Mouse (Mus musculus) intestine, postnatal 0 days (tissue): ENCODE results near the gene Kdm4a. TPM values are rescaled to one million over a fixed set of nuclear protein-coding genes. Genes with fewer than 3 reads are reported as not detected.

ENCODE experiments used
- ATAC-seq: fragments of 200-750 bp; cut with Nextera tagmentation; 2 replicates; pipeline ENCODE4 v1.8.0; 2017; ENCODE audit warnings: mild to moderate bottlenecking, moderate TSS enrichment, moderate library complexity
- H3K27ac ChIP-seq: fragments of 300-500 bp; sonication (generic); 2 replicates; pipeline ENCODE4 v1.5.1; 2014; ENCODE audit warnings: mild to moderate bottlenecking, low read depth, low read length, moderate library complexity
- H3K27me3 ChIP-seq: fragments of 300-500 bp; sonication (generic); replicated peaks from 2 replicates; pipeline ENCODE4 v1.6.1; 2014; ENCODE audit warnings: low read length, mixed read lengths; ENCODE audit not compliant: control insufficient read depth, insufficient read depth
- H3K36me3 ChIP-seq: fragments of 300-500 bp; sonication (generic); 2 replicates; pipeline ENCODE4 v1.6.1; 2014; ENCODE audit warnings: mild to moderate bottlenecking, moderate library complexity; ENCODE audit not compliant: control insufficient read depth, insufficient read depth
- H3K4me1 ChIP-seq: fragments of 300-500 bp; sonication (generic); replicated peaks from 2 replicates; pipeline ENCODE4 v1.6.1; 2014; ENCODE audit warnings: antibody characterized with exemption, low read length, mixed read lengths; ENCODE audit not compliant: control insufficient read depth, insufficient read depth
- H3K4me2 ChIP-seq: fragments of 300-500 bp; sonication (generic); replicated peaks from 2 replicates; pipeline ENCODE4 v1.6.1; 2014; ENCODE audit warnings: low read depth, mild to moderate bottlenecking, moderate library complexity
- H3K4me3 ChIP-seq: fragments of 300-500 bp; sonication (generic); 2 replicates; pipeline ENCODE4 v1.5.1; 2014; ENCODE audit warnings: low read depth, low read length
- H3K9ac ChIP-seq: fragments of 300-500 bp; sonication (generic); 2 replicates; pipeline ENCODE4 v1.6.1; 2014; ENCODE audit warnings: mild to moderate bottlenecking, low read depth, low read length
- H3K9me3 ChIP-seq: fragments of 300-500 bp; sonication (generic); 2 replicates; pipeline ENCODE4 v1.6.1; 2016; ENCODE audit warnings: mixed run types; ENCODE audit not compliant: control insufficient read depth
- CTCF ChIP-seq: sonication (generic); IDR thresholded peaks from 2 replicates; pipeline ENCODE4 v1.5.1; 2016; ENCODE audit warnings: low read depth, mild to moderate bottlenecking, control low read depth, antibody characterized with exemption, moderate library complexity
- WGBS: fragments of 180-500 bp; shearing (Covaris S2); extraction: QIAGEN DNeasy Blood & Tissue Kit; methylation state at CpG from one replicate; pipeline ENCODE4 v1.1.7; 2014; 5-methylcytosine and 5-hydroxymethylcytosine counted together
- polyA plus RNA-seq: library from polyadenylated mRNA; unstranded; fragments of >200 nt; fragmentation: Nextera tagmentation; extraction: Ambion mirVana; gene quantifications from 2 replicates; pipeline ENCODE4 v1.2.1, GENCODE M21; 2015

Gene Kdm4a
- polyA plus RNA-seq, result 11.6 and 13.1 TPM in 2 replicates

DNA sequence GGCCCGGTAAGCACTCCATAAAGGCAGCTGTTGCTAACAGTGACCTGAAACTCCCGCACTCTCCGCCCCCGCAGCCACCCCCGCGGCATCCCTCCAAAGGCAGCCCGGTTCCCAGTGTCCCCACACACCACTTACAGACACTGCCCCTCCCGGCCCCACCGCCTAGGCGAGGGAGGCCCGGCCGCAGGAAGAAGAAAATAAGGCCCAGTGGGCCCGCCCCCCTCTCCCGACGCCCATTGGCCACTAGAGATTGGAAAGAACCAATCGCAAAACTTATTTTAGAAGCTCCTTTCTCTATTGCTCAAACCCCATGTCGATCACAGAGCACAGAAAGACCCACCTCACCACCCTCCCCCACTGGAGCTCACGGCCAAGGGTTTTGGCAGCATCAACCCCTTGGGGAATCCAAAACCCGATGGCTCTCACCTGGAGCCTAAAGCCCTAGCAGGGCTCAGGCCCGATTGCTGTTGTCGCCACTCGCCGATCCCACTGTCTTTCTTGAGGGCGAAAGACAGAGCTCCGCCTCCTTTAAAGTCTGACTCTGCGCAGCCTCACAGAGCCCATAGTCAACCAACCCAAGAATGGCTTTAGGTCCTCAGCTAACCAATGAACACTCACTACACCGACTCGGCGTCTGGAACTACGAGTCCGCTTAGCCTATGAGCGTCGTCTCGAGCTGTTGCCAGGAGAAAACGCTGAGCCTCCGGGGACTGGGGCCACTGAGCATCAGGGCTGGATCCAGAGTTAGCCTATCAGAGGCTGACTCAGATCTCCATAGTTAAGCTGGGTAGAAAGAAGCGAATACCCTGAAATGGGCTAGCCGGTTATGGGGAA is at the start of gene Kdm4a:
Gene Kdm4a, minus strand, starts transcription at position 577 of the 834 bp plus-strand sequence.
- Histone ChIP-seq H3K4me3 (peak within 1 kb of the TSS; percentile 67), H3K36me3 (peaks cover 27% of the 10 kb centered on the region), H3K27ac (peak within 1 kb of the TSS; percentile 89), H3K4me1 (peaks cover 7% of the 10 kb centered on the region; the same call in 1 of the 2 replicates), H3K9ac (peak within 1 kb of the TSS; percentile 75), H3K4me2 (peak within 1 kb of the TSS; percentile 76), H3K27me3 (no peaks in the 10 kb centered on the region), H3K9me3 (no peaks in the 10 kb centered on the region)
- 0 out of 2 replicates have a peak, but pooled peaks have one; percentile 10 for TF ChIP-seq CTCF
- whole genome bisulfite sequencing, result under 1% methylated on average over 38 of the region's 38 CpGs
- peak; percentile 100 for ATAC-seq

- TF ChIP-seq CTCF, result no peak
- Histone ChIP-seq H3K4me1 (no peaks in the 10 kb centered on the region), H3K4me3 (no peak overlapping the region), H3K9ac (no peak overlapping the region), H3K36me3 (peaks cover 81% of the 10 kb centered on the region), H3K27me3 (no peaks in the 10 kb centered on the region), H3K27ac (no peak overlapping the region), H3K9me3 (no peaks in the 10 kb centered on the region), H3K4me2 (no peak overlapping the region)
- no peak for ATAC-seq
- 67% methylated on average over 6 of the region's 6 CpGs for WGBS
Observed at GRCm38 (mm10) chr4:118229035-118229770, 49.4 kb upstream of the Kdm4a start.

DNA sequence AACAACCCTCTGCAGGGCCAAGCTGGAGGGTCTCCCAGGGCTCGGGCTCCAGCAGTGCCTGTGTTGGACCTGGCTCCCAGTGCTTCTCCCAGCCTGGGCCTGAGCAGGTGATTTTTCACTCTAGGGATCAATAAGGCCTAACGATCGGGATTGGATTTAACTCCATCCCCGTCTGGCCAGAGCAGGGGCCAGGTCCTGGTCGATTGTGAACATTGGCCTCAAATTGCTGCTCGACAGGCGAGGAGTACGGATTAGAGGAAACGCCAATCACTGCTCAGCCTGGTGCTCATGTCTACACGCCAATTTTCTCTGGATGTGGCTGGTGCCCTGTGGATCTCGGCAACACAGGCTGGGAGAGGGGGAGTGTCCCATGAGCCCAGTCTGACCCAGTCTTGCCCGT is 47.6 kb upstream of the Kdm4a start:
- WGBS, result 77% methylated on average over 12 of the region's 12 CpGs
- H3K36me3 ChIP-seq, result peaks cover 93% of the 10 kb centered on the region

GRCm38 (mm10) chr4:118221261-118221660 is 41.4 kb upstream of the Kdm4a start:
- Histone ChIP-seq H3K9me3 (no peaks in the 10 kb centered on the region), H3K4me3 (no peak overlapping the region), H3K4me1 (no peaks in the 10 kb centered on the region), H3K27ac (no peak overlapping the region), H3K36me3 (peaks cover 97% of the 10 kb centered on the region), H3K9ac (no peak overlapping the region), H3K4me2 (no peak overlapping the region), H3K27me3 (no peaks in the 10 kb centered on the region)
- TF ChIP-seq CTCF, result no peak
- 60% methylated on average over 7 of the region's 7 CpGs for WGBS
- no peak for ATAC-seq

More for the DNA sequence above, 47.6 kb upstream of the Kdm4a start:
- Histone ChIP-seq H3K4me1 (no peaks in the 10 kb centered on the region), H3K27ac (no peak overlapping the region), H3K9me3 (no peaks in the 10 kb centered on the region), H3K27me3 (no peaks in the 10 kb centered on the region), H3K9ac (no peak overlapping the region), H3K4me2 (no peak overlapping the region), H3K4me3 (no peak overlapping the region)
- no peak for TF ChIP-seq CTCF
- ATAC-seq, result no peak

- Histone ChIP-seq H3K9ac (no peak overlapping the region), H3K9me3 (no peaks in the 10 kb centered on the region), H3K4me1 (no peaks in the 10 kb centered on the region), H3K36me3 (peaks cover 97% of the 10 kb centered on the region), H3K27ac (peak overlapping the region; percentile 21; the same call in 1 of the 2 replicates), H3K27me3 (no peaks in the 10 kb centered on the region), H3K4me2 (no peak overlapping the region), H3K4me3 (no peak overlapping the region)
- TF ChIP-seq CTCF, result no peak
- 81% methylated on average over 9 of the region's 9 CpGs for WGBS
- no peak for ATAC-seq
Observed at GRCm38 (mm10) chr4:118220756-118221155, 40.9 kb upstream of the Kdm4a start.

DNA sequence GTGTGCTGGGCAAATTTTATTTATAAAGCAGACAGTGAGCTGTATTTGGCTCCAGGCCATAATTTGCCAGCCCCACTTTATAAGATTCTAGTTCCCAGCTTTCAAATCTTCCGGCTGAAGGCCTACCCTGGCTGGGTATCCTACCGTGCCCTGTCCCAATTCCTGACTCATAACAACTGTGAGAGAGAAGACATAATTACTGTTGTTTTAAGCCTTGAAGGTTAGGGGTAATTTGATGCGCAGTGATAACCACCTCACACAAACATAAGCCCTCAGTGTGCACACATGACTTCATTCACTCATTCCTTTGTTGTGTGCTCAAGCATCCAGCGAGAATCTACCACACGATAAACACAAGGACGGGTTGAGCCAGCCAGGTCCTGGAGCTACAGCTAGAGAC is 39.6 kb upstream of the Kdm4a start:
- Histone ChIP-seq H3K4me2 (no peak overlapping the region), H3K9me3 (no peaks in the 10 kb centered on the region), H3K9ac (no peak overlapping the region), H3K4me1 (no peaks in the 10 kb centered on the region), H3K27ac (peak overlapping the region; percentile 35; the same call in 1 of the 2 replicates), H3K36me3 (peaks cover 94% of the 10 kb centered on the region), H3K27me3 (no peaks in the 10 kb centered on the region), H3K4me3 (no peak overlapping the region)
- TF ChIP-seq CTCF, result no peak
- WGBS, result 81% methylated on average over 6 of the region's 6 CpGs
- no peak for ATAC-seq
